Mouse (Mus musculus): ENCODE data around the gene Recql5. TPM values are rescaled to one million over a fixed set of nuclear protein-coding genes. Genes with fewer than 3 reads are reported as not detected.

Recql5 gene
- total RNA-seq, 2 experiments from 2014 or later = 7.5 to 8.6 TPM

DNA sequence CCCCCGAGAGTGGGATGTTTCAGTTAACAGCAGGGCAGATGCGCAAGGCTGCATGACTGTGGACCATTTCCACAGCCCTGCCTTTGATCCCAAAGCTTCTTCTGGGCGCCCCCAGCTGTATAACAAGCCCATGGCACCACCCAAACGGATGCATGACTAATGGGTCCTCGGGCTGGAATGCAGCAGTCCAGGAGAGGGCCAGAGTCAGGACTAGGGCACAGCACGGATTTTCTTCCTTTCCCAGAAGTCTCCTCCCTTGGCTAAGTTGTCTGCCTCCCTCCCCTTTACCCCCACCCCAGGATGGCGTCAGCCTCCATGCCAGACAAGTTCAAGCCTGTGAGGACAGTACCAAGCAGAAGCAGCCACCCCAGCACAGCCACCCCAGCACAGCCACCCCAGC, 24.7 kb upstream of the Recql5 start:
- intact Hi-C loops (cut with DNase I) = no loop called here
- DNase-seq = no peak
- no peak for TF ChIP-seq CTCF (IDR thresholded peaks at IDR 0.05)
- H3K4me3 ChIP-seq = no peak overlapping the region
- peak overlapping the region; percentile 68 for H3K27ac ChIP-seq

DNA sequence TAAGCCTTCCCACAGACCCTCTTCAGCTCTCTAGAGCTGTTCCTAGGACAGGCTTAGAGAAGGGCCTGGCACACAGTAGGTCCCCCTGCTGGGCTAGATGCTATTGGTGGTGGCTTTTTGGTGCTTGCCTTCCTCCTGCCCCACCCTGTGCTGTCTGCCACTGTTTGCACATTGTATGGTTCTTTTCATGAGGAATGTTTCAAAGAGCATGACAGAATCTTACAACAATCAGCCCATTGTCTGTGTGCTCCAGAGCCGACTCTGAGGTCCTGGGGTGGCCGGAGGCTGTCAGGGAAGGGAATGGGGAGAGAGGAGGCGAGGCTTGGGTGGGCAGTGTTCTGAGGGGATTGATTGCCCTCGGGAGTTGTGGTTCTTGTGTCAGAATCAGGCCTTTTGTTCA, 23.2 kb upstream of the Recql5 start:
- Histone ChIP-seq H3K27ac (peak overlapping the region; percentile 68), H3K4me3 (no peak overlapping the region)
- intact Hi-C loops (cut with DNase I) = no loop called here
- TF ChIP-seq CTCF (IDR thresholded peaks at IDR 0.05) = no peak
- DNase-seq = no peak

DNA sequence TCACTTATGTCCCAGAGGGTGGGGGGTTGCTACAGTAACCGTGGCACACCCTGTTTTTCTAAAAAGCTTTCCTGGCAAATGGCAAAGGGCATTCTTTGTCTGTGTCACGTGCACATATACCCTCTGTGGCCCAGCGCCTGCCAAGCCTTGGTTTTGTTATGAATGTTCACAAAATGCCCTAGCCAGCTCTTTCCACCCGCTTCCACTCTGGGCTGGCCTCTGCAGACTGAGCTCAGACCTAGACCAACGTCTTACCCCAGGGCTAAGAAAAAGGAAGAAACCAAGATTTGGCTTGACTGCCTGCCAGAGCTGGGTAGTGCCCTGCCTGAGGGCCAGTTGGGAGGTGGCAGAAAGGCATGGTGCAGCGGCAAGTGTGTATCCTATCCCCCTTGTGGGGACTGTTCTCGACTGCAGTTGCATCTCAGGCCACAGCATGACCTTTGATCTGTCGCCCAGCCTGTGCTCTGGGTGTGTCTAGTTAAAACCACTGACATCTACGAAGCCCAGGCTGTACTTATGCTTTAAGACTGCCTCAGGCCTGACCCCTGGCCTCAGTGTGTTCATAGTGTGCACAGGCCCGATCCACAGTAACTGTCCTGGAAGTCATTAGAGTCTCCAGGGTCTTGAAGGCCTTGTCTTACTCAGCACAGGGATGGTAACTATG, 22.1 kb upstream of the Recql5 start:
- intact Hi-C loops (cut with DNase I) = no loop called here
- TF ChIP-seq CTCF (IDR thresholded peaks at IDR 0.05) = no peak
- Histone ChIP-seq H3K27ac (peak overlapping the region; percentile 79), H3K4me3 (no peak overlapping the region)
- peak; percentile 40 for DNase-seq

DNA sequence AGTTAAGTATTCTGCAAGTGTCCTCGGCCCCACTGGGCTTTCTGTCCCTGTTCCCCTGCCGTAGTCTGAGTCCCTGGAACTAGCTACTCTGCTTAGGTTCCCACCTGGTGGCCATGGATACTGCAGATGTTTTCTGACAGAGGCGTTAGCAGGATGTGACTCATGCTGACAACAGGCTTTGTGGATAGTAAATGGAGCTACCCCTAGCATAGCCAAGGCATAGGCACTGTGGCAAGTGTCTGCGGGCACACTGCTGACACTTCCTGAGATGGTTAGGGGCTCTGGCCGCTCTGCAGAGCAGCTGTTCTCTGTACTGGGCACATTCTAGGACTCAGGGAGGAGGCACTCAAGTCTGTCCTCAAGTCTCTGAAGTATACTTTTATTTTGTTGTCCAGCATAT, 21.4 kb upstream of the Recql5 start:
- TF ChIP-seq CTCF (IDR thresholded peaks at IDR 0.05) = no peak
- intact Hi-C loops (cut with DNase I) = no loop called here
- peak overlapping the region; percentile 79 for H3K27ac ChIP-seq
- no peak overlapping the region for H3K4me3 ChIP-seq
- no peak for DNase-seq

DNA sequence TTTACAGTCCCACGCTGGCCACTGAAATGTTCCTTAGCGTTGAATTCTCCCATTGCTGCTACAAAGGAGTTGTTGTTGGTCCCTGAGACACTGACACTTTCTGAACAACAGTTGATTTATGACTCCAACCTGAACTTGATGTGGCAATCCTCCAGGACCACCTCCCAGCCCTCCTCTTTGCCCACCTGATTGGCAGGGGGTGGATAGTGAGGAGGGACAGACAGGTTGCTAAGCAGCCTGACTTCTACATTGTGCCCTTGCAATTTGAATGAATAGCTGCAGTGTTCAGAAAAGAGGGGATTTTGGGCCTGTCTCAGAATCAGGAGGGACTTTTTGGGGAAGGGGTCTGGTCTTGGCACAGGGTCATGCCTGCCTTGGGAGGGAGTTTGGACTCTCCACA, 17.4 kb upstream of the Recql5 start:
- intact Hi-C loops (cut with DNase I) = no loop called here

DNA sequence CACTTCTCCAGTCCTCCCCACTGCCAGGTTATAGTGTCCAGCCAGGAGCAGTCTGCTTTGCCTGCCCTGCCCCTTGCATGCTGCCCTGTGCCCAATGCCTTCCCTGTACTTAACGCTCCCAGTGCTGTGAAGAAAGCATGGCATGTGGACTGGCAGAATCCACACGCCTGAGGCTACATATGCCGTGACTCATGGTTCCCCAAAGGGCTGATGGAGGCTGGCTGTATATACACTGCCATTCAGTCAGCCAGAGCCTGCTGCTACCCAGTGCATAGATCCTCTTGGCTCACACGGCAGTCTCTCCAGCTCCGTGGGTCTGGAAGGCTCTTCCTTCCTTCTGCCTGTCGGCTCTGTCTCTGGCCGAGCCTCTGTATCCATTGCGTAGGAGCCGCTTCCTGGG, 15.0 kb upstream of the Recql5 start:
- no peak overlapping the region for H3K4me3 ChIP-seq
- TF ChIP-seq CTCF (IDR thresholded peaks at IDR 0.05) = no peak
- H3K27ac ChIP-seq = no peak overlapping the region
- intact Hi-C loops (cut with DNase I) = no loop called here
- no peak for DNase-seq

More for the DNA sequence above, 17.4 kb upstream of the Recql5 start:
- Histone ChIP-seq H3K4me3 (no peak overlapping the region), H3K27ac (peak overlapping the region; percentile 9; the same call in 1 of the 2 replicates)
- no peak for DNase-seq
- TF ChIP-seq CTCF (IDR thresholded peaks at IDR 0.05) = no peak

DNA sequence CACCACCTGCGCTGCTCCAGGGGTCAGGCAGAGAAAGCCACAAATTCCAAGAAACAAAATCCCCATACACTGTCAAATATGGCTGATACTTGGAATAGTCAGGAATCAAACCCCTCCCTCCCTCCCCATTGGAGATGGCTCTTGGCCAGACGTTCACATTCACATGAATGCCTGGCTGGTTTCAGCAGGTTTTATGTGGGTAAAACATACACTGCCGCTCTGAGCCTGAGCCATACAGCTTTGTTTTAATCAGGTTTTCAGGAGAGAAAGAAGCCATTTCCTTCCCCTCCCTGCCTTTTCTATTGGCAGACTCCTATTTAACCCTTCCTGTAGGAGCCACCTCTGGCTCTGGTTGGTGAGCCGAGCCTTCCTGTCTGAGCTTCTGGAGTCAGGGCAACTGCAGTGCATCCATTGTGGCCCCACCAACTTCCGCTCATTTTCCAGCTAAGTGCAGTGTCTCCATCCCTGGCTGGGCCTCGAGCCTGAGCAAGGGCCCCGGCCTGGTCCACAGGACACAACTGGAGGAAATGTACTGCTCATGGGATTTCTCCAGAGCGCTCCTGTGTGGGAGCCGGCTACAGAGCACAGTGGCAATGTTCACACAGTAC, 13.0 kb upstream of the Recql5 start:
- Histone ChIP-seq H3K4me3 (no peak overlapping the region), H3K27ac (peak overlapping the region; percentile 63)
- intact Hi-C loops (cut with DNase I) = no loop called here
- no peak for TF ChIP-seq CTCF (IDR thresholded peaks at IDR 0.05)
- DNase-seq = no peak

DNA sequence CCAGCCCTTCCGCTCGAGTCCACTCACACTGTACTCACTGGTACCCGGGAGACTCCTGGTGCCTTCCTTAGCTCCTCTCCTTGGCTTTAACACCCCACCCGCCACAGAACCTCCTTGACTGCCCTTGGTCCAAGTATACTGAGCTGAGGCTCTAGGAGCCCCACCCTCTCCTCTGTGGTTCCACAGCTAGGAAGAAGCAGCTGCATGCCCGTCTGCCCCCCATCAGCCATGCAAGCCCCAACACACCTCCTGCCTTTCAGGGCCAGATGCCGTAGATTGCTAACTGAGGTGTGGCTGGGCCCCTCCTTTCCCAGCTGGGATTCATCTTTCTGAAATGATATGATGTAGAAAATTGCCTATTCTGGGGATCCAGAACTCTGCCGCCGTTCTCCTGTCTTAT, 12.0 kb upstream of the Recql5 start:
- DNase-seq = no peak
- intact Hi-C loops (cut with DNase I) = no loop called here
- no peak overlapping the region for H3K27ac ChIP-seq
- TF ChIP-seq CTCF (IDR thresholded peaks at IDR 0.05) = no peak
- no peak overlapping the region for H3K4me3 ChIP-seq

DNA sequence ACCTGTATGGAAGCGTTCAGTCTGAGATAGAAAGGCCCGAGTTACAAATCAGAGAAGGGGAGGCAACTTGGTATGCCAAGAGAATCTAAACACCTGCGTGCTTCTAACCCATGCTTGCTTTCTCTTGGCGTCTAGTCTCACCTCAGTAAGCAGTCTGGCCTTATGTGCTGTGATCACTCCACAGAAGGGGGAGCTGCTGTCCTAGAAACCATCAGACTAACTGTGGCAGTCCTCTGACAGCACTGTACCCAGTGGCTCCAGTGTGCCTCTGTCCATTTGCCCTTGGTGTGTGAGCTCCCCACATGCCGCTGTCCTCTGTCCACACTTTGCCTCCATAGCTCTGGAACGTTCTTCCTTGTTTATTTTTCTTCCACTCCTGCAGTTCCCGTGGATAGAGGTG, 8.7 kb upstream of the Recql5 start:
- peak; percentile 9; the same call in 1 of the 2 replicates for TF ChIP-seq CTCF (IDR thresholded peaks at IDR 0.05)
- no peak overlapping the region for H3K4me3 ChIP-seq
- DNase-seq = no peak
- intact Hi-C loops (cut with DNase I) = no loop called here
- H3K27ac ChIP-seq = no peak overlapping the region

DNA sequence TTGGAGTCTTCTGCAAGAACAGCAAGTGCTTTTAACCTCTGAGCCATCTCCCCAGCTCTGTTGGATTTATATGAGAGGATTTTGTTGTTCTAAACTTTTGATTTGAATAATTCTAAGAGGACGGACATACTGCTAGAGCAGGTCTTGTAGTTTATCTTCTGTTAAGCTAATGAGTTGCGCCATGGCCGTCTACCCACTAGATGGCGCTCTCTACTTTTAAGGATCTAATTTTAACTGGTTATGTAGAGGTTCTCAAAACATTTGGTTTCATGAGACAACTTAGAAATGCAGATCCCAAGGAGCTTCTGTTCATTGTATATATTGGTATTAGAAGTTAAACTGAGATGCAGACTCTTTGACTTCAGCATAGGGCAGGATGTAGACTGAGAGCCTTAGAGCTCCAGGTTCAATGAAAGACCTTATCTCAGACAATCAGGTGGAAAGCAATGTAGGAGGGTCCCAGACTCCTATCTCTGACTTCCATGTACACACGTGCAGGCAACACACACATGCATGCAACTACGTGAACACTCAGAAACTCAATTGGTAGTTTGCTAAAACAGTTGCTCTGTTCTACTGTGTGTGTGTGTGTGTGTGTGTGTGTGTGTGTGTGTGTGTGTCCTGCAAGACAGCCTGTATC, 6.5 kb upstream of the Recql5 start:
- H3K27ac ChIP-seq = no peak overlapping the region
- H3K4me3 ChIP-seq = no peak overlapping the region
- TF ChIP-seq CTCF (IDR thresholded peaks at IDR 0.05) = peak; percentile 95
- peak; percentile 61 for DNase-seq
- intact Hi-C loops (cut with DNase I) = loop anchor here (1.0 kb wide), 1 partner anchor 59 kb away; no protein-coding TSS in a partner anchor

DNA sequence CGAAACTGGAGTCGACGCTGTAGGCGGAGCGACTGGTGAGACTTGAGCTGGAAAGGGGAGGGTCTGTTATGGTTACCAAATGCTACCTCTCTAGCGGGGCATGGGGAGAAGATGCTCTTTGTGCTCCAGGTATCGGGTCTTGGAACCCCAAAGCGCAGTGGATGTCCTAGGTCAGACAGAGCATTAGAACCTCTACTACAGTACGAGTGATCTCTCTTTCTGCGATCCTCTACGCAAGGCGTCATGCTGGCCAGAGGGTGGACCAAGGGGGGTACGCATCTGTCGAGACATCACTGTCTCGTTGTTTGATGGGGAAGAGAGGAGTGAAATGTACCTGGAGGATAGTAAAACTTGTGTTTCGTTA, 452 bp upstream of the Recql5 start:
- peak overlapping the region; percentile 91 for H3K27ac ChIP-seq
- TF ChIP-seq CTCF (IDR thresholded peaks at IDR 0.05) = no peak
- peak overlapping the region; percentile 100 for H3K4me3 ChIP-seq
- DNase-seq = no peak
- intact Hi-C loops (cut with DNase I) = loop anchor here (2.0 kb wide), 1 partner anchor 87 kb away; no protein-coding TSS in a partner anchor

DNA sequence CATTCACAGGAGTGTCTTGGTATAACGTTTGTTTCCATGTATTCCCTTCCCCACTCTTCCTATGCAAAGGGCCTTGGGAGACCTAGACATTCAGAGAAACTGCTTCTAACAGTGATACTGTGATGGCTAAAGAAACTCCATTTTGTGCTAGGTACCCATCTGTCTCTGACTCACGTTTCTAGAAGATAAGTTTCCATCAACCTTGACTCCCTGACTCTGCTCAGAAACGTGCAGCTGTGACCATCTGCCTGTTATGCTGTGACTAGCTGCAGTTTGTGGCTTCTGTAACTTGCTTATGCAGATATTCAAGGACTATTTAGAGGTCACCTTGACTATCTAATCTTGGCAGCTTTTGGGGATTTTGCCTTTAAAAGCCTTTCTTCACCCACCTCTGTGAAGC, 2.0 kb downstream of the Recql5 start:
- DNase-seq = no peak
- H3K4me3 ChIP-seq = no peak overlapping the region
- intact Hi-C loops (cut with DNase I) = no loop called here
- TF ChIP-seq CTCF (IDR thresholded peaks at IDR 0.05) = no peak
- no peak overlapping the region for H3K27ac ChIP-seq

DNA sequence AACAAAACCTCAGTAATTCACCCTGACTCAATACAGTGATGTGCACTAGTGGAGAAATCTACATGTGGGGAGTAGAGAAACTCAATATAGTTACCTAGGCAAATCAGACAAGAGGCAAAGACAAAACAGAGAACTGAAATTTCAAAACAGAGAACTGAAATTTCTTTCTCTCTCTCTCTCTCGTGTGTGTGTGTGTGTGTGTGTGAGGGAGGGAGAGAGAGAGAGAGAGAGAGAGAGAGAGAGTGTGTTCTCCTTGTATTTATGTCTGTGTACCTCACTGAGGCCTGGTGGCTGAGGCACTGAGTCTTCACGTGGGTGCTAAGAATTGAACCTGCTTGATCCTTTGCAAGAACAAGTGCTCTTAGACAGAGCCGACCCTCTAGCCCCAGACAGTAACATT, 3.5 kb downstream of the Recql5 start:
- H3K27ac ChIP-seq = no peak overlapping the region
- H3K4me3 ChIP-seq = no peak overlapping the region
- TF ChIP-seq CTCF (IDR thresholded peaks at IDR 0.05) = no peak
- DNase-seq = no peak
- intact Hi-C loops (cut with DNase I) = no loop called here
